Mouse (Mus musculus) forebrain, embryonic 11.5 days (tissue): Measurements from ENCODE around the gene Vmn1r207-ps. TPM values are rescaled to one million over a fixed set of nuclear protein-coding genes. Genes with fewer than 3 reads are reported as not detected.
"Not testable (repeated sequence)": the region's sequence is repeated elsewhere in the genome, so short reads cannot be mapped to it uniquely, and the experiment has no call there.

Experiments
- ATAC-seq: fragments of 200-750 bp; cut with Nextera tagmentation; replicated peaks from 2 replicates; pipeline ENCODE4 v1.8.0; 2017; ENCODE audit warnings: moderate TSS enrichment; ENCODE audit not compliant: low FRiP score
- DNase-seq: peaks from one replicate; pipeline ENCODE4 v3.0.0-alpha.2; 2017; ENCODE audit warnings: low spot score
- H3K27ac ChIP-seq: fragments of 300-500 bp; sonication (generic); 2 replicates; pipeline ENCODE4 v1.5.1; 2014; ENCODE audit warnings: low read depth, low read length
- H3K27me3 ChIP-seq: fragments of 300-500 bp; sonication (generic); 2 replicates; pipeline ENCODE4 v1.6.1; 2014; ENCODE audit warnings: mild to moderate bottlenecking, low read length, mixed read lengths; ENCODE audit not compliant: control insufficient read depth, insufficient read depth
- H3K36me3 ChIP-seq: fragments of 300-500 bp; sonication (generic); 2 replicates; pipeline ENCODE4 v1.6.1; 2014; ENCODE audit warnings: mild to moderate bottlenecking, low read length, moderate library complexity, mixed read lengths; ENCODE audit not compliant: control insufficient read depth, insufficient read depth
- H3K4me1 ChIP-seq: fragments of 300-500 bp; sonication (generic); replicated peaks from 2 replicates; pipeline ENCODE4 v1.6.1; 2014; ENCODE audit warnings: low read length, mixed read lengths; ENCODE audit not compliant: control insufficient read depth, insufficient read depth
- H3K4me2 ChIP-seq: fragments of 300-500 bp; sonication (generic); 2 replicates; pipeline ENCODE4 v1.6.1; 2014; ENCODE audit warnings: low read depth, mild to moderate bottlenecking, low read length, moderate library complexity, mixed read lengths; ENCODE audit not compliant: severe bottlenecking
- H3K4me3 ChIP-seq: fragments of 300-500 bp; sonication (generic); 2 replicates; pipeline ENCODE4 v1.5.1; 2014; ENCODE audit warnings: low read depth, low read length
- H3K9ac ChIP-seq: fragments of 300-500 bp; sonication (generic); 2 replicates; pipeline ENCODE4 v1.6.1; 2014; ENCODE audit warnings: low read length
- H3K9me3 ChIP-seq: fragments of 300-500 bp; sonication (generic); 2 replicates; pipeline ENCODE4 v1.6.1; 2016; ENCODE audit warnings: low read length, mixed read lengths; ENCODE audit not compliant: control insufficient read depth
- WGBS: fragments of 180-500 bp; shearing (Covaris S2); extraction: QIAGEN DNeasy Blood & Tissue Kit; methylation state at CpG from one replicate; pipeline ENCODE4 v1.1.7; 2014; 5-methylcytosine and 5-hydroxymethylcytosine counted together
- polyA plus RNA-seq: library from polyadenylated mRNA; unstranded; fragments of >200 nt; fragmentation: Nextera tagmentation; extraction: Ambion mirVana; gene quantifications from 2 replicates; pipeline ENCODE4 v1.2.1, GENCODE M21; 2014

Gene Vmn1r207-ps
- not detected in 2 replicates for polyA plus RNA-seq

DNA sequence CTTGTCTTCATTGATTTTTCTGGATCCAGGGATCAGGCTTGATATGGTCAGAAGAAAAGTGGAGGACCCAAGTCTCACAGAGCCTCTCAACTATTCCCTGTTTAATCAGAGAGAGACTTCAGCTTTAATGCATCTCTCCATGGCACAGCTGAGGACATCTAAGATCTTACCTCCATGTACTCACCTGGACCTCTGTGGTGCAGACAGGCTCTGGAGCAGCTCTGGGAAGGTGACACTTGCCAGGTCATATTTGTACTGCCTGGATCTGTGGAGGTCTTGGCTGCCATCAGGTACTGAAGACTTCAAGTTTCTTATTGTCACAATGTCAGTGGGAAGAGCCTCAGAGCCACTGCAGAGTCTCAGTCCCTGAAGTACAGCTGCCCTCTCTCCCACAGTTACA, at the start of gene Vmn1r207-ps:
Vmn1r207-ps (minus strand) TSS at position 101 of the 400 bp plus-strand sequence.
- H3K4me1 ChIP-seq, H3K4me2 ChIP-seq, H3K27ac ChIP-seq, ATAC-seq, H3K27me3 ChIP-seq, DNase-seq, H3K4me3 ChIP-seq, H3K9me3 ChIP-seq, H3K36me3 ChIP-seq, H3K9ac ChIP-seq: not testable (repeated sequence)

DNA sequence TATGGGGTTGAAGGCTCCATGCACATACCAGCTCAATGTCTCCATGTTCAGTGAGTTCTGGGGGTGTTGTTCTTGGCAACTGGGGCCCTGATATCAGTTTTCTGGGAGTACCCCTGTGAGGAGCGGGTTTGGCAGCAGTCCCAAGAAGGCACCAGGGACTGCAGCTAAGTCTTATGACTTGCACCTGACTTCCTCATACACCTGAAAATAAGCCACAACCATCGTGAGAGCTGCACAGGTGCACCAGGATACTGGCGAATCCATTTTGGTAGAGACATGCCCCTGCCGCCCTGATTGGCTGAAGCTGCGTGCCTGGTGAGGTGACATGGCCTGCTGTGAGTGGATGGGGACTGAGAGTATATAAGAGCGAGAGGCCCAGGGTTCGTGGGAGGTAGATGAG, 47.9 kb upstream of the Vmn1r207-ps start, which contains the start of gene Vmn1r208:
Vmn1r208 (minus strand) TSS at position 101 of the 400 bp plus-strand sequence.
- not testable (repeated sequence) for H3K4me2 ChIP-seq, H3K36me3 ChIP-seq, H3K4me3 ChIP-seq, H3K27ac ChIP-seq, H3K27me3 ChIP-seq, DNase-seq, ATAC-seq, H3K9ac ChIP-seq, H3K9me3 ChIP-seq, H3K4me1 ChIP-seq
- WGBS = no CpG with 5 or more reads among the region's 7 CpGs

DNA sequence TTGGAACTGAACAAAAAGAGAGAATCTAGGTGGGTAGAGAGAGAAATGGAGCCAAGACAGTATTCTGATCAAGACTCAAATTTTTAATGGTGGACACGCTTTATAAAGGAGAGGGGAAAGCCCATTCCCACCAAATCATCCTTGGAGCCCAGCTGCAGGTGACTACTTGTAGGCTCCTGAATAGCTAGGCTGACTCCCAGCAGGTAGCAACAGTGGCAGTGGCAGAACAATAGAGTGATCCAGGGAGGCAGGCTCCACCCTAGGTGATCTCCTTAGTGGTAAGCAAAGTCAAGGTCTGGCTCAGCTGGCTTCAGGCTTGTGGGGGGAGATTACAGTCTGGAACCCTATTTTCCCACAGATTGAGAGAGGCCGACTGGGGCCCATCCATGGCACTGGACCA, 42.2 kb upstream of the Vmn1r207-ps start:
- WGBS = 50% methylated on average over 1 of the region's 2 CpGs
- H3K4me2 ChIP-seq, H3K4me3 ChIP-seq, DNase-seq, ATAC-seq, H3K27me3 ChIP-seq, H3K36me3 ChIP-seq, H3K9me3 ChIP-seq, H3K4me1 ChIP-seq, H3K27ac ChIP-seq, H3K9ac ChIP-seq: not testable (repeated sequence)

DNA sequence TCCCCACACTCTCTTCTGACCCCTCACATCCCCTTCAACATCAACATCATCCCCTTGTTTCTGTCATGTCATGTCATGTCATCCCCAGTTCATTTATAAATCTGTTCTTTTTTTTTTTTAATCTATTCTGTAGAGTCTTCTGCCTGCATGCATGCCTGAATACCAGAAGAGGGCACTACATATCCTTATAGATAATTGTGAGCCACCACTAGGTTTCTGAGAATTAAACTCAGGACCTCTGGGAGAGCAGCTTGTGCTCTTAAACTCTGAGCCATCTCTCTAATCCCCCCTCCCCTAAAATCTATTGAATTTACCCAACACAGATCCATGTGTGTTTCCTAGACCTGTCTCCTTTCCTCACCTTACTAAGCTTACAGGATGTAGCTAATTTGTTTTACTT, 18.1 kb upstream of the Vmn1r207-ps start:
- no peak overlapping the region for H3K4me3 ChIP-seq
- H3K36me3 ChIP-seq = no peaks in the 10 kb centered on the region
- no peaks in the 10 kb centered on the region for H3K9me3 ChIP-seq
- no peaks in the 10 kb centered on the region for H3K4me1 ChIP-seq
- no peaks in the 10 kb centered on the region for H3K27me3 ChIP-seq
- ATAC-seq = no peak
- DNase-seq = no peak
- H3K9ac ChIP-seq = no peak overlapping the region
- no peak overlapping the region for H3K27ac ChIP-seq
- no peak overlapping the region for H3K4me2 ChIP-seq

DNA sequence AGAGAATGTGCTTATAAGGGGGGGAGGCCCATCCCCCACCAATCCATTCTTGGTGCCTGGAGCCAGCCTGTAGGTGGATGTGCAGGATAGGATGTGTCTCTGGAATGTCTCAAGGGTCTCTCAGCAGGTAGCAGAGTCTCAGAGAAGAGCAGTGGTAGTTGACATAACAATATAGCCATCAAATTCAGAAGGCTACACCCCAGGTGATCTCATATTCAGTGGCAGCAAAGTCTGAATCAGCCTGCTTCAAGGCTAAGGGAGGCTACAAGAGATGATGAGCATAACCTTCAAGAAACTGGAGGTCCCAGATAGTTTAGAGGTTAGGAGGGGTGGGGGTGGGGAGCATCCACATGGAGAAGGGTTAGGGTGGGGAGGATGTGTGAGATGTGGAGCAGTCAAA, 22.5 kb downstream of the Vmn1r207-ps start:
- not testable (repeated sequence) for H3K4me3 ChIP-seq, H3K4me1 ChIP-seq, DNase-seq, H3K4me2 ChIP-seq, H3K27ac ChIP-seq, H3K27me3 ChIP-seq, H3K9me3 ChIP-seq, ATAC-seq, H3K36me3 ChIP-seq, H3K9ac ChIP-seq

DNA sequence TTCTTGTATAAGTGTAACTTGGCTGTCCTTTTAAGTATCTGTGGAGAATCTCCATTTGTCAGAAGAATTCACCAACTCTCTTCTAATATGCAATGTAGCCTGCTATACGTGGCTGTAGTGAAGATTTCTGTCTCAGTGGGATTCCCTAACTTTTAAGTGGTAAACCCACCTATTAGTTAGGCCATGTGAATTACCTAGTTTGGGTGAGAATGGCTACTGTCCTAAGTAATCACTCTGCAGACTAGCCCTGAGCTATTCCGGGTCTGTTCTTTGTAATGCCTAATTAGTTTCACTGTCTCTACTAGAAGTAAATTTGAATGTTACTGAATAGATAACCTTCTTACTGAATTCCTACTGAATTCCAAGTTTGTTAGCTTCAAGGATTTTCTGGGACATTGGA, 26.5 kb downstream of the Vmn1r207-ps start:
- H3K27ac ChIP-seq, H3K9ac ChIP-seq, H3K4me3 ChIP-seq, H3K27me3 ChIP-seq, H3K36me3 ChIP-seq, DNase-seq, H3K9me3 ChIP-seq, H3K4me1 ChIP-seq, ATAC-seq, H3K4me2 ChIP-seq: not testable (repeated sequence)
- 35% methylated on average over 2 of the region's 2 CpGs for WGBS

Other genes starting within 250 kb of the Vmn1r207-ps start
- not detected in 2 replicates for gene Vmn1r202, start 224.2 kb downstream of the Vmn1r207-ps start, polyA plus RNA-seq
- not detected in 2 replicates for gene Vmn1r203, start 211.5 kb downstream of the Vmn1r207-ps start, polyA plus RNA-seq
- not detected in 2 replicates for gene Vmn1r204, start 176.4 kb downstream of the Vmn1r207-ps start, polyA plus RNA-seq
- gene Vmn1r205, start 136.6 kb downstream of the Vmn1r207-ps start, polyA plus RNA-seq = not detected in 2 replicates
- gene Vmn1r206, start 105.4 kb downstream of the Vmn1r207-ps start, polyA plus RNA-seq = not detected in 2 replicates
- not detected in 2 replicates for gene Vmn1r208, start 47.8 kb upstream of the Vmn1r207-ps start, polyA plus RNA-seq
- not detected in 2 replicates for gene Vmn1r209, start 80.1 kb upstream of the Vmn1r207-ps start, polyA plus RNA-seq
- gene Vmn1r210, start 101.7 kb upstream of the Vmn1r207-ps start, polyA plus RNA-seq = not detected in 2 replicates
- not detected in 2 replicates for gene Vmn1r211, start 127.9 kb upstream of the Vmn1r207-ps start, polyA plus RNA-seq
- not detected in 2 replicates for gene Vmn1r212, start 154.6 kb upstream of the Vmn1r207-ps start, polyA plus RNA-seq